Mouse (Mus musculus): ENCODE measurements at regions not wholly inside any gene's neighbourhood (a gene's known extent, or its start where the extent isn't known, plus 50 kb on each side); places are given as distances from the start of the nearest gene placed in this dataset.

- TF ChIP-seq CTCF (IDR thresholded peaks at IDR 0.05; ENCODE audit: control insufficient read depth, insufficient read depth, insufficient replicate concordance, low read depth, low read length) (no peak), POLR2A (IDR thresholded peaks at IDR 0.05; ENCODE audit: control insufficient read depth, low read depth, low read length) (no peak)
Observed at GRCm38 (mm10) chr12:28248287-28248686, 303.9 kb downstream of the Dcdc2c start.

All from testis, adult 2 months (tissue).